Mouse (Mus musculus) CD4-positive helper T cell, adult 2 months (primary cell): ENCODE data around the gene Gpx3.
"Not testable (repeated sequence)": the region's sequence is repeated elsewhere in the genome, so short reads cannot be mapped to it uniquely, and the experiment has no call there.

Experiments used
- DNase-seq: peaks from one replicate; pipeline ENCODE4 v3.0.0-alpha.2; 2012; ENCODE audit warnings: low read depth, missing footprints, low spot score

The Gpx3 gene

DNA sequence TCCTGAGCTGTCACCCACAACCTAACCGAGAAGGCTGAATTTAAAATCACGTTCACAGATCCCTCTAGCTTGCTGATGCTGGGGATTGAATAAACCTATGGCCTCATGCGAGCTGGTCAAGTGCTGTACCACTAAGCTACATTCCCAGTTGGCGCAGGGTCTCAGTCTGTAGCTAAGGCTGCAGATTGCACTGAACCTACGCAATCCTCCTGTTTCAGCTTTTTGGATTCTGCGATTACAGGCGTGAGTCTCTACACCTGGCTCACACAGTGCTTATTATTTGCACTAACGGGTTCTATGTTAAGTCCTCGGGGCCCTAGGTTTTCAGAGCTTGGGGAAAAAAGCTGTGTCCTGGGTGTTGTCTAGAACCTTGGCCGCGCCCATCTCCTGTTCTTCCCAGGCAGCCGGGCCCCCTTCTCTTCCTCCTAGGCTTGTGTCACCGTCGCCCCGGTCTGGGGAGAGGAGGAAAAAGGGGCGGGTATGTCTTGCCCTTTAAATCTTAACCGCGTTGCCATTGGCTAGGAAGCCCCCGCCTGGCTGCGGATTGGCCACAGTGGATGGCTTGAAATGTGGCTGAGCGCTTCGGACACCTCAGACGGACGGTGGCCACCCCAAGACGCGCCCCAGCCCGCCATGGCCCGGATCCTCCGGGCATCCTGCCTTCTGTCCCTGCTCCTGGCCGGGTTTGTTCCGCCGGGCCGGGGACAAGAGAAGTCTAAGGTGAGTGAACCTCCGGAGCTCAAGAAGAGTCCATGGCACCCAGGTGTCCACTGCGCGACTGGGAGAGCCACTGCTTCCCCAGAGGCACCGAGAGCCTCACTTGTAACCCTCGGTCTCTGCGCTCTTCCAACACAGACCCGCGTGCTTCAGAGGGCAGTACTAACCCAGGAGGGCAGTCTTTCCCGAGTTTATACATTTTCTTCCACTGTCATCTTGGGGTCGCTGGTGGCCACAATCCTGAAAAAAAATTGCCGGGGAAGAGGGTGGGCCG lies at the start of gene Gpx3:
Gpx3 (plus strand) TSS at position 121 of the 991 bp plus-strand sequence.
- no peak for DNase-seq

DNA sequence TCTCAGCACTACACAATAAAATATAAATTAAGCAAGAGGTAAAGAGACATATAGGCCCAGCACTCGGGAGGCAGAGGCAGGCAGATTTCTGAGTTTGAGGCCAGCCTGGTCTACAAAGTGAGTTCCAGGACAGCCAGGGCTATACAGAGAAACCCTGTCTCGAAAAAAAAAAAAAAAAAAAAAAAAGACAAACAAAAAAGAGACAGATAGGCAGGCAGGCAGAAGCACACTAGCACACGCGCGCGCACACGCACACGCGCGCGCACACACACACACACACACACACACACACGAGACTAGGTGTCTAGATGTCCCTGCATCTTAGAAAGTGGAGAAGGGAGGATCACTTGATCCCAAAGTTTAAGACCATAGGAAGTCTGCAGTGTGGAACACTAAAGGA lies 43.4 kb upstream of the Gpx3 start:
- not testable (repeated sequence) for DNase-seq

DNA sequence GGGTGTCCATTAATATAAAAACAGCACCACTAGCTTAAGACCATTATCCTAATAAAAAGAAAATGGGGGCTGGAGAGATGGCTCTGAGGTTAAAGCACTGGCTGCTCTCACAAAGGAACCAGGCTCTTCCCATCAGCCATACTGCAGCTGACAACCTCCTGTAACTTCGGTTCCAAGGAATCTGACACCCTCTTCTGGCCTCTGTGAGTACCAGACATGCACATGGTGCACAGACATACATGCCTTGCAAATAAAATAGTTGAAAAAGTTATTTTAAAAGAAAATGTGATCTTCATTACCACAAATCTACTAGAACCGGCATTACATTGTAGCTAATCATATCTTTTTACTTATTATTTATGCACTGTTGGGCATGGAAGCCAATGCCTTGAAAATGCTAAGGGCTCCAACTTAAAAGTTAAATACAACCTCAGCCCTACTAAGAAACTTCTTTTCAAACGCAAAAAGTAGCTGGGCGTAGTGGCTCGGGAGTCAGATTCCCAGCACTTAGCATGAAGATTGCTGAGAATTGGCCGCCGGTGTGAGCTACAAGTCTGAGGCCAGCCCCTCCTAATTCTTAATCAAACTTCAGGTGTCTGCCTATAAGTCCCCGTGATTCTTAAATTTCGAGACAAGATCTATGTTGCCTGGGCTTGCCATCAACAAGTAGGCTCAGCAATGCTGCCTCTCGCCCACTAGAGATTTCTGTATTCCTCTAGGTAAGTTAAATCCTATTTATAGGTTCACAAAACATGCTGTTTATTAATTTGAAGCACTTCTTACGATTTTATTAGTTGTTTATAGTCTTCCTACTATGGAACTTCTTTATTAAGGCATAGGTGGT lies 42.7 kb upstream of the Gpx3 start:
- peak; percentile 71 for DNase-seq

DNA sequence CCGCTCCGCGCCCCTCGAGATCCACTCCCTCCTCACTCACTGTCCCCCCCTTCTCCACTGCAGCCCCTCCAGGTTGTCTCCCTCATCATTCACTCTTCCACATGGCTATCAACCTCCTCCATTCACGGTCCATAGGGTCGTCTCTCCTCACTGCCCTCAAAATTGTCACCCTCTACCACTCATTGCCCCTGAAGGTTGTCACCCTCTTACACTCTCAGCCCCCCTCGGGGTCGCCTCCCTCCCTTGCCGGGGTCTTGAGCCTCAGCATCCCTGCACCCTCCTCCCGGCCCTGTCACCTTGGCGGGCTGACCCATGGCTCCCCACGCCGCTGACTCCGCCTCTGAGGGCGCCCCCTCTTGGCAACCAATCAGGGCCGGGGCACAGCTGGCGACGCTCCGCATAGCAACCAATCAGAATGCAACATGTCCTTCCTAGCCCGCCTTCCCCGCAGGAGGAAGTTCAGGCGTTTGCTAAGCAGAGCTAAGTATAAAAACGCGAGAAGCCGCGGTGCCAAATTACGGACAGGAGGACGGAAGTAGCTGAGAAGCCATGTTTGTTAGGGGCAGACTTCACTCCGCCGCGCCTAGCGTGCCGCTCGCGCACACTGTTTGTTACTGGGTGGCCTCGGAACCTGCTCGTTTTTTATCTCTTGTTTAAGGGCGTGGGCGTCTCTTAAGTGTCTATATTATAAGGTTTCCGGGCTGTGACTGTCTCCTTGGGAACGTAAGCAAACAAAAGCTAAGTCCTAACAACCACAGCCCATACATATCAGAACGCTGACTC lies 41.8 kb upstream of the Gpx3 start, which contains the start of gene Lyrm7:
Lyrm7 (minus strand) TSS at position 661 of the 783 bp plus-strand sequence.
- DNase-seq, result peak; percentile 99

DNA sequence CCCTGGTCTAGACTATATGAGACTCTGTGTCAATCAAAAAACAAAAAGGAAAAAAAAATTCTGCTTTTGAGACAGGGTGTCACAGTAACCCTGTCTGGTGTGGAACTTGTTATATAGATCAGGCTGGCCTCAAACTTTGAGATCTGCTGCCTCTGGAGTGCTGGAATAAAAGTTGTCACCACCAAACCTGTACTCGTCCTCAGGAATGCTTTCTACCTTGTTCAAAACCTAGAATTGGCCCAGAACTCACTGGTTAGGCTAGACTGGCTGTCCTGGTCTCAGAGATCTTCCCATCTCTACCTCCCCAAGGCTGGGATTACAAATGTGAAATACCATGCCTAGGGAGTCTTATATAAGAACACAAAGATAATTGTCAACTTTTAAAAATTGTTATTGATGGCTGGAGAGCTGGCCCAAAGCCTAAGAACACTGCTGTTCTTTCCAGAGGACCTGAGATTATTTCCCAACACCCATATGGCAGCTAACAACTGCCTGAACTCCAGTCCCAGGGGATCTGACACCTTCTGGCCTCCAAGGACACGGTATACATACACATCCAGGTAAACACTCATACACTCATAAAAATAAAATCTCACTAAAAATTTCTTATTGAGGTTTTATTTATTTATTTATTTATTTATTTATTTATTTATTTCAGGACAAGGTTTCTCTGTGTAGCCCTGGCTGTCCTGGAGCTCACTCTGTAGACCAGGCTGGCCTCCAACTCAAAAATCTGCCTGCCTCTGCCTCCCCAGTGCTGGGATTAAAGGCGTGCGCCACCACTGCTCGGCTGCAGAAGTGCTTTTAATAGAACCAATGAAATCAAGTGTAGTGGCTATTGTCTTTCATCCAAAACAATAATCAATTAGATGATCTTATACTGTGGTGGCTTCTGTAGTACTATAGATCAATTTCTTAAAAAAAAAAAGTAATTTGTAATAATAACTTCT lies 40.5 kb upstream of the Gpx3 start:
- peak; percentile 20 for DNase-seq

DNA sequence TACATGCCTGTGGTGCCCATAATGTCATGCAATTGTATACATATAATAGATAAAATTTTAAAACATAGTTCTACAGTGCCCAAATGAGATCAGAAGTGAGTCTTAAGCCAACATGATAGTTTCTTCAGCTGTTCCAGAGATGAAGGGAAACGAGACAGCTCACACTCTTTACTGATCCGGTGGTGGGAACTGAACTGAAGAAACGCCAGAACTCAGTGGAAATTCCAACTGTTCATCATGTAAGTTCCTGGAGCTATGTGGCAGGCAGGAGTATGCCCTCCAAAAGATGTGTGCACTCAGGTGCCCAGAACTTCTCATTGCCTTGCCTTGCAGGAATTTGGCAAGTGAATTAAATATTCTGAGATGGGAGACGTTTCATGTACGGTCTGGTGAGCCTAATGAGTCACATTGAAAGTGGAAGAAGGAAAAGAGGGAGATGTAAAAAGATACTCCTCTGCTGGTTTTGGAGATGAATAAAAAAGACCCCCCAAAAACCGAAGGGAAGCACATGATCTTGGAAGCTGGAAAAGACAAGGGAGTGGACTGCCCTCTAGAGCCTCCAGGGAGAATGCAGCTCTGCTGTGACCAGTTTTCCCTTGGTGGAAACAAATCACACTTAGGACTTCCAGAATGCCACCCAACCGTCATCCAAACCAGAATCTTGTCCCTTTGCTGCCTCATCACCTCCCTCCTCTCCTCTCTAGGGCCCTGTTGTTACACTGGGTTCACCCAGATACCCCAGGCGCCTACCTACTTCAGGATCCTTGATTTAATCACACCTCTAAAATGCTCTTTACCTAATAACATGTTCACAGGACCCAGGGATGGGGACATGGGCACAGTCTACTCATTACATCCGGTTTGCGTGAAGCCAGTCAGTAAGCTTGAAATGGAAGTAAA lies 39.4 kb upstream of the Gpx3 start:
- peak; percentile 45 for DNase-seq

- peak; percentile 16 for DNase-seq
Measured at GRCm38 (mm10) chr11:54865330-54866085, 36.7 kb upstream of the Gpx3 start.

- DNase-seq, result peak; percentile 92
Measured at GRCm38 (mm10) chr11:54866119-54867048, 35.9 kb upstream of the Gpx3 start, which contains the start of gene Hint1. Gene Hint1 (plus strand): TSS chr11:54866383.

DNA sequence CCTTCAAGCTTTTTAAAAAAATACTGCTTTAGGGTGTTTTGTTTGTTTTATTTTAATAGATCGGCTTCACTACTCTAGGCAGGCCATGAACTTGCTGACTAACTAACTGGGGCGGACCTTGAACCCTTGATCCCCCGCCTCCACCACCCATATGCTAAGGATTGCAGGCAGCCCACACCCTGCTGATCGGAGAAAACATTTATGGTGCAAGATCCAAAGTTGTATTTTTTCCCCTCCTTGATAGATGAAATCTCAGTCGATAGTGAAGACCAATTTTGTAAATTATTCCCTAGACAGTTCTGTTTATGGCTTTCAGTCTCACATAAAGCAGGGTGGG lies 35.2 kb upstream of the Gpx3 start:
- no peak for DNase-seq

GRCm38 (mm10) chr11:54867903-54868434 lies 34.3 kb upstream of the Gpx3 start:
- DNase-seq, result no peak

DNA sequence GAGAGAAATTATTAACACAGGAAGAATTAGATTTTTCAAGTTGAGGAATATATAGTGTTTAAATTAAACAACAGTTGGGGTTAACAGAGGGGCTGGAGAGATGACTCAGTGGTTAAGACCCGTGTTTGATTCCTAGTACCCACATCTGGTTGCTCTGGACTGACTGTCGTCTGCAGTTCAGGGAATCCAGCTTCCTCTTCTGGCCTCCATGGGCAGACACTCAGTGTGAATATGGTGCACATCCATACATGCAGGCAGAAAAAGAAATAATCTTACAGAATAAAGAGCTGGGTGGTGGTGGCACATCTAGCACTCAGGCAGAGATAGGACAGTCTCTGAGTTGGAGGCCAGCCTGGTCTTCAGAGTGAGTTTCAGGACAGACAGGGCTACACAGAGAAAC lies 33.8 kb upstream of the Gpx3 start:
- no peak for DNase-seq

DNA sequence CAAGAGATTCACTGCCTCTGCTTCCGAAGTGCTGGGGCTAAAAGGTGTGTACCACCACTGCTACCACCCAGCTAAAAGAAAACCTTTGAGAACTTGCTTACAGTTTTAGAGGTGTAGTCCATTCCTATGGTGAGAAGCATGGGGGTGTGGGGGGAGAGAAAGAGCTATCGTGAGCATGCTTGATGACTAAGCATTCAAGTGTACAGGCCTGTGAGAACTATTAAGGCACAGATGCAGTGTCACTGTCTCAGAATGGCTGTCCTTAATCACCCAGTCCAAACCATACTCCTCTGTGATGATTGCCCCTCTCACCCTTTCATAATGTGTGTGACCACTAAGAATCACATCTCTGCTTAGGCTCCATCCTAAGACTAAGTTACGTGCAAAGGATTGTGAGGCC lies 32.9 kb upstream of the Gpx3 start:
- DNase-seq, result no peak

DNA sequence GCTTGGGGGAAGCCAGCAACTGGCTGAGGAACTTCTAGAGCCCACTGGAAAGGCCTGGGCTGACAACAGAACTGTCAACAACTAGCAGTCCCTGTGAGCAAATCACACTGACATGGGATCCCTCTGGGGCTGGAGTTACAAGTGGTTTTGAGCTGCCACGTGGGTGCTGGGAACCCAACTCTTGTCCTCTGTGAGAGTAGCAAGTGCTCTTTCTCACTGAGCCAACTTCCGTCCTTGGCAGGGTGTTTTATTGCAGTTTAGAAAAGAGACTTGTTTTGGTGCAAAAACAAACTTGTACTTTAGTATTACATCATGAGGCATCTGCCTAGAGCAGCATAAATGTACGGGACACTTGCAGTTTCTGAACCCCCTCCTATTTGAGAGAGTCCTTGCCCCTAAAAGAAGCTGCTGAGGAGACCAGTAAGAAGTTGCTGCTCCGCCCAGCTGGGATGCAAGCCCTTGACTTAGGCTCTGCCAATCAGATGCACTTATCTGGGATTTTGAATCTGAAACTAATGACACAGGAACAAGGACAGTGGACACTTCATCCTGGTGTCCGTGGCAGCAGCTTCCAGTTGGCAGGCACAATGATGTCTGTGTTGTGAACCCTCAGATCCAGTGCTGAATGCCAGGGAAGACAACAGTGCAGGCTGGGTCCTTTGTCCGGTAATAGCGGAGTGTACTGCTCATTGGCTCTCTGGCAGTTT lies 30.3 kb upstream of the Gpx3 start:
- no peak for DNase-seq

- DNase-seq, result no peak
Measured at GRCm38 (mm10) chr11:54876031-54876430, 26.2 kb upstream of the Gpx3 start.

DNA sequence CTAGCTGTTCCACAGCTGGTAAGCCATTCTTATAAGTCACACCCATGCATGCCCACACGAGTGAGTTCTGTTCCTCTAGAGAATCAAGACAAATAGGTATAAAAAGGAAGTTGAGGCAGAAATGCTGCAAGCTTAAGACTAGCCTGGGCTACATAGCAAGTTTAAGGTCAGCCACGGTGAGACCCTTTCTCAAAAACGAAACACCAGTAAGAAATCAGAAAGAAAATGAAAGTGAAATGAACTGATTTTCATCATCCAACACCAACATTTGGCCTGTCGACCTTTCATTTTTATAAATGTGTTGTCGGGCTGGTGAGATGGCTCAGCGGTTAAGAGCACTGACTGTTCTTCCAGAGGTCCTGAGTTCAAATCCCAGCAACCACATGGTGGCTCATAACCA lies 23.4 kb upstream of the Gpx3 start:
- DNase-seq, result no peak

DNA sequence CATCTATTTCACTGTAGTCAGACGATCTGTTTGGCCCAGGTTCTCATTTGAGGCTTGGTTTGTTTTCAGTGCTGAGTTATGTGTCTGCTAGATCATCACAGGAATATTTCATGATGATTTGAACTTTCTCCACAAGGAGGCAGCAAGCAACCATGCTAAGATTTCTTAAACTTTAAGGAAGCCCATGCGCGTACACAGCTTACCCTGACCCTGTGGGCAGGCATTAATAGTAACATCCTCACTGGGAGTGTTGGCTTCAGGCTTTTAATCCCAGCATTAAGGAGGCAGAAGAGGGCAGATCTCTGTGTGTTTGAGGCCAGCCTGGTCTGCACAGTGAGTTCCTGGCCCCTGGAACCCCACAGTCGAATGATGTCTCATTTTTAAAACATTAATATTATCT lies 22.8 kb upstream of the Gpx3 start:
- peak; percentile 80 for DNase-seq

DNA sequence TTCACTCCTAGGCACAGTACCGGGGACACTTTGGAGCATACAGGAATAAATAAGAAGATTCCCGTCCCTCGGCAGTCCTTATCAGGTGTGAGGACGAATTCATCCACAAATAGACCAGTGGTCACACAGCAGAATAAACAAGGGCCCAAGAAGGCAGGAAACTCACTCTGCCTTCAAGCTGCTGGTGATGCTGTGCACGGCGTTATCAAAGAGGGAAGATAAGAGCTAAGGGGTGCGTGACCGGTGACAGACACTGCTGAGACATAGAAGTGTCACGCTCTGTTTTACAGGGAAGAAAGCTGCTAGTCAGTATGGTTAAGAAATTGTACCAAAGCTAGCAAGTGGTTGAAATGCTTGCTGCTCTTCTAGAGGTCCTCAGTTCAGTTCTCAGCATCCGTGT lies 22.3 kb upstream of the Gpx3 start:
- DNase-seq, result no peak
